Mouse (Mus musculus) liver, embryonic 14.5 days (tissue): ENCODE measurements at regions not wholly inside any gene's neighbourhood (a gene's known extent, or its start where the extent isn't known, plus 50 kb on each side); places are given as distances from the start of the nearest gene placed in this dataset.

ENCODE experiments used
- CTCF ChIP-seq: IDR thresholded peaks from 2 replicates; pipeline ENCODE4 v1.5.1; 2016; ENCODE audit warnings: antibody characterized with exemption, low read depth, control low read depth
- EP300 ChIP-seq: IDR thresholded peaks from 2 replicates; pipeline ENCODE4 v1.6.1; 2016; ENCODE audit warnings: antibody characterized with exemption, low read depth

DNA sequence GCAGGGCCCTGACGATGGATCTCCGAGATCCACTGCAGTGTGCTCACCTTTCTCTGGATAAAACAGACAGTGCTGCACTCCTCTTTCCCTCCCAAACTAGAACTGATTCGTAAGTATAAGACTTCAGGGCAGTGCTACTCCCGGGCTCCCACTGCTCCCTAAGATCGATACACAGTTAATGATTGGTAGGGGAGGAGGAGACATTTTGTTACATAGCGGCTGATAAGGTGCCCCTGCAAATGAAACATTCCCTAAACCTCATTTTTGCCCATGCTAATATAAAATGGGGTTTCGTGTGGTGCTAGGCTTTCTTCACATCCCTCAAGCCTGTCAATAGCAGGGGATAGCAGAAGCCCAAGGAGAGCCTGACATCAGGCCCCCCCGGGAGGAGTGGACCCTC is 298.8 kb upstream of the Jarid2 start:
- TF ChIP-seq CTCF: no peak
- TF ChIP-seq EP300: no peak
